Mouse (Mus musculus) heart, adult 2 months (tissue): Measurements from ENCODE around the gene C87436. TPM values are rescaled to one million over a fixed set of nuclear protein-coding genes. Genes with fewer than 3 reads are reported as not detected.

ENCODE experiments used
- DNase-seq, 2 experiments: peaks; one replicate each; pipeline ENCODE4 v3.0.0; 2021
- H3K27ac ChIP-seq: fragments of 200-600 bp; 2 replicates; pipeline ENCODE4 v1.8.1; 2022
- H3K27me3 ChIP-seq: fragments of 200-500 bp; 2 replicates; pipeline ENCODE4 v1.6.1; 2012; ENCODE audit warnings: mild to moderate bottlenecking, low read length, inconsistent platforms, mixed read lengths; ENCODE audit not compliant: control insufficient read depth, insufficient read depth
- H3K36me3 ChIP-seq: fragments of 200-500 bp; 2 replicates; pipeline ENCODE4 v1.6.1; 2012; ENCODE audit warnings: low read length, inconsistent platforms; ENCODE audit not compliant: control insufficient read depth, insufficient read depth
- H3K4me1 ChIP-seq: fragments of 200-500 bp; 2 replicates; pipeline ENCODE4 v1.6.1; 2011; ENCODE audit warnings: low read length; ENCODE audit not compliant: control insufficient read depth, insufficient read depth
- H3K4me3 ChIP-seq: fragments of 200-600 bp; 2 replicates; pipeline ENCODE4 v1.8.1; 2022
- H3K79me2 ChIP-seq: fragments of 200-500 bp; replicated peaks from 2 replicates; pipeline ENCODE4 v1.6.1; 2012; ENCODE audit warnings: mild to moderate bottlenecking, inconsistent platforms, low read length, moderate library complexity, mixed read lengths; ENCODE audit not compliant: control insufficient read depth, insufficient read depth
- H3K9ac ChIP-seq: fragments of 200-500 bp; 2 replicates; pipeline ENCODE4 v1.6.1; 2012; ENCODE audit warnings: low read depth, mild to moderate bottlenecking, control low read depth, inconsistent platforms, low read length, mixed read lengths
- CTCF ChIP-seq: fragments of 200-600 bp; IDR thresholded peaks from 2 replicates; pipeline ENCODE4 v1.8.1; 2022; ENCODE audit warnings: antibody characterized with exemption, mild to moderate bottlenecking, moderate library complexity
- EP300 ChIP-seq: fragments of 200-500 bp; IDR thresholded peaks from 2 replicates; pipeline ENCODE4 v1.6.1; 2011; ENCODE audit warnings: low read depth, low read length, control low read depth; ENCODE audit not compliant: insufficient read depth
- POLR2A ChIP-seq: fragments of 200-500 bp; IDR thresholded peaks from 2 replicates; pipeline ENCODE4 v1.6.1; 2011; ENCODE audit warnings: mild to moderate bottlenecking, low read depth, low read length, control low read depth; ENCODE audit not compliant: insufficient read depth
- WGBS: fragments of 180-500 bp; shearing (Covaris S2); methylation state at CpG from one replicate; pipeline ENCODE4 v1.1.7; 2018; 5-methylcytosine and 5-hydroxymethylcytosine counted together
- intact Hi-C: fragments of 180-260 bp; cut with DNase I; formaldehyde crosslinking; loops from one replicate; pipeline ENCODE4 v1.15.1; 2025
- polyA plus RNA-seq: library from polyadenylated mRNA; depleted of rRNA; stranded (reverse); fragments of >200 nt; gene quantifications from 2 replicates; pipeline ENCODE4 v1.2.3, GENCODE M21; 2012
- total RNA-seq, 2 experiments: library from RNA; stranded (reverse); gene quantifications; 2 replicates each; pipeline ENCODE4 v1.2.3; 2021

C87436 gene
- total and polyA plus RNA-seq, 3 experiments: 8.6 to 11.0 (median 8.9) TPM

- H3K27me3 ChIP-seq: no peaks in the 10 kb centered on the region
- H3K9ac ChIP-seq: no peak overlapping the region
These were observed 41.6 kb downstream of the C87436 start for GRCm38 (mm10) chr6:86479816-86480188.

GRCm38 (mm10) chr6:86480189-86480831 is 42.1 kb downstream of the C87436 start:
- WGBS: 7% methylated on average over 9 of the region's 9 CpGs
- peak; percentile 61; the same call in 1 of the 2 replicates for TF ChIP-seq POLR2A
- 0 out of 2 replicates have a peak, but pooled peaks have one; percentile 37 for TF ChIP-seq EP300
- TF ChIP-seq CTCF: no peak
- Histone ChIP-seq H3K9ac (peak overlapping the region; percentile 63), H3K79me2 (no peaks in the 10 kb centered on the region), H3K4me1 (peaks cover 39% of the 10 kb centered on the region), H3K4me3 (peak overlapping the region; percentile 46), H3K27me3 (no peaks in the 10 kb centered on the region), H3K36me3 (peaks cover 11% of the 10 kb centered on the region), H3K27ac (peak overlapping the region; percentile 96)
- intact Hi-C loops: no loop called here
- DNase-seq: peak; percentile 72 to 78

More at GRCm38 (mm10) chr6:86479816-86480188, 41.6 kb downstream of the C87436 start:
- Histone ChIP-seq H3K36me3 (peaks cover 11% of the 10 kb centered on the region), H3K4me3 (peak overlapping the region; percentile 46; the same call in 1 of the 2 replicates), H3K4me1 (peaks cover 42% of the 10 kb centered on the region), H3K27ac (peak overlapping the region; percentile 96), H3K79me2 (no peaks in the 10 kb centered on the region)
- DNase-seq: no peak
- TF ChIP-seq CTCF (no peak), POLR2A (no peak), EP300 (no peak)
- intact Hi-C loops: loop anchor here (5.0 kb wide), 1 partner anchor 107 kb away; no protein-coding TSS in a partner anchor

GRCm38 (mm10) chr6:86481871-86482270 is 43.7 kb downstream of the C87436 start:
- Histone ChIP-seq H3K27ac (peak overlapping the region; percentile 96; the same call in 1 of the 2 replicates), H3K4me1 (peaks cover 35% of the 10 kb centered on the region), H3K27me3 (no peaks in the 10 kb centered on the region), H3K4me3 (no peak overlapping the region), H3K79me2 (no peaks in the 10 kb centered on the region), H3K36me3 (peaks cover 11% of the 10 kb centered on the region), H3K9ac (no peak overlapping the region; the same call in 1 of the 2 replicates)
- intact Hi-C loops: no loop called here
- WGBS: 95% methylated on average over 5 of the region's 5 CpGs
- DNase-seq: no peak
- TF ChIP-seq POLR2A: no peak
- no peak for TF ChIP-seq EP300
- no peak for TF ChIP-seq CTCF

- intact Hi-C loops: no loop called here
- whole genome bisulfite sequencing: 52% methylated on average over 7 of the region's 7 CpGs
- H3K27ac ChIP-seq: no peak overlapping the region; the same call in 1 of the 2 replicates
These were observed 47.9 kb downstream of the C87436 start for GRCm38 (mm10) chr6:86485943-86486640.

GRCm38 (mm10) chr6:86487358-86488148 is 49.4 kb downstream of the C87436 start:
- Histone ChIP-seq H3K4me1 (peaks cover 16% of the 10 kb centered on the region), H3K9ac (peak overlapping the region; percentile 78), H3K27me3 (no peaks in the 10 kb centered on the region), H3K4me3 (peak overlapping the region; percentile 48), H3K36me3 (no peaks in the 10 kb centered on the region), H3K27ac (peak overlapping the region; percentile 98), H3K79me2 (no peaks in the 10 kb centered on the region)
- WGBS: 3% methylated on average over 24 of the region's 24 CpGs
- DNase-seq: peak; percentile 87 to 89
- TF ChIP-seq CTCF (peak; percentile 38), POLR2A (peak; percentile 99), EP300 (peak; percentile 40; the same call in 1 of the 2 replicates)
- intact Hi-C loops: no loop called here

More at GRCm38 (mm10) chr6:86485943-86486640, 47.9 kb downstream of the C87436 start:
- peaks cover 19% of the 10 kb centered on the region for H3K4me1 ChIP-seq
- no peak for TF ChIP-seq EP300
- TF ChIP-seq CTCF: no peak
- TF ChIP-seq POLR2A: no peak
- no peaks in the 10 kb centered on the region for H3K27me3 ChIP-seq
- no peaks in the 10 kb centered on the region for H3K79me2 ChIP-seq
- no peak overlapping the region for H3K9ac ChIP-seq
- H3K36me3 ChIP-seq: peaks cover under 1% of the 10 kb centered on the region; the same call in 1 of the 2 replicates
- DNase-seq: no peak
- H3K4me3 ChIP-seq: no peak overlapping the region
